Mouse (Mus musculus) neural tube, embryonic 11.5 days (tissue): Measurements from ENCODE around the gene Dnah17. TPM values are rescaled to one million over a fixed set of nuclear protein-coding genes. Genes with fewer than 3 reads are reported as not detected.

ENCODE experiments used
- ATAC-seq: fragments of 200-750 bp; cut with Nextera tagmentation; 2 replicates; pipeline ENCODE4 v1.8.0; 2017; ENCODE audit warnings: moderate number of reproducible peaks, mild to moderate bottlenecking, moderate TSS enrichment, moderate library complexity; ENCODE audit not compliant: insufficient read depth, low FRiP score, low TSS enrichment
- DNase-seq: peaks from one replicate; pipeline ENCODE4 v3.0.0-alpha.2; 2015; ENCODE audit warnings: low spot score
- H3K27ac ChIP-seq: fragments of 300-500 bp; sonication (generic); 2 replicates; pipeline ENCODE4 v1.5.1; 2014; ENCODE audit warnings: low read depth, mild to moderate bottlenecking, low read length
- H3K27me3 ChIP-seq: fragments of 300-500 bp; sonication (generic); 2 replicates; pipeline ENCODE4 v1.6.1; 2014; ENCODE audit warnings: mild to moderate bottlenecking, low read length, mixed read lengths; ENCODE audit not compliant: control insufficient read depth, insufficient read depth
- H3K36me3 ChIP-seq: fragments of 300-500 bp; sonication (generic); 2 replicates; pipeline ENCODE4 v1.6.1; 2014; ENCODE audit warnings: mild to moderate bottlenecking, low read length, moderate library complexity, mixed read lengths; ENCODE audit not compliant: control insufficient read depth, insufficient read depth
- H3K4me1 ChIP-seq: fragments of 300-500 bp; sonication (generic); 2 replicates; pipeline ENCODE4 v1.6.1; 2014; ENCODE audit warnings: low read length, mixed read lengths; ENCODE audit not compliant: control insufficient read depth, insufficient read depth
- H3K4me2 ChIP-seq: fragments of 300-500 bp; sonication (generic); 2 replicates; pipeline ENCODE4 v1.6.1; 2014; ENCODE audit warnings: low read depth, mild to moderate bottlenecking, moderate library complexity
- H3K4me3 ChIP-seq: fragments of 300-500 bp; sonication (generic); 2 replicates; pipeline ENCODE4 v1.5.1; 2014; ENCODE audit warnings: low read depth, low read length
- H3K9ac ChIP-seq: fragments of 300-500 bp; sonication (generic); 2 replicates; pipeline ENCODE4 v1.6.1; 2014; ENCODE audit warnings: mild to moderate bottlenecking, low read length
- H3K9me3 ChIP-seq: fragments of 300-500 bp; sonication (generic); 2 replicates; pipeline ENCODE4 v1.6.1; 2016; ENCODE audit warnings: low read length; ENCODE audit not compliant: control insufficient read depth
- WGBS: fragments of 180-500 bp; shearing (Covaris S2); extraction: QIAGEN DNeasy Blood & Tissue Kit; methylation state at CpG from one replicate; pipeline ENCODE4 v1.1.7; 2014; 5-methylcytosine and 5-hydroxymethylcytosine counted together
- polyA plus RNA-seq: library from polyadenylated mRNA; unstranded; fragments of >200 nt; fragmentation: Nextera tagmentation; extraction: Ambion mirVana; gene quantifications from 2 replicates; pipeline ENCODE4 v1.2.1, GENCODE M21; 2014

Gene Dnah17
- polyA plus RNA-seq, 1 experiment from 2014 or later, result 0.13 TPM

- H3K27ac ChIP-seq, result no peak overlapping the region
- no peak overlapping the region for H3K9ac ChIP-seq
- H3K4me1 ChIP-seq, result 0 out of 2 replicates have a peak, but pooled peaks cover 3% of the 10 kb centered on the region
- no peak overlapping the region for H3K4me3 ChIP-seq
- H3K27me3 ChIP-seq, result no peaks in the 10 kb centered on the region
- H3K9me3 ChIP-seq, result no peaks in the 10 kb centered on the region
- DNase-seq (no peak), ATAC-seq (no peak)
- H3K4me2 ChIP-seq, result no peak overlapping the region
- WGBS, result 40% methylated on average over 5 of the region's 5 CpGs
- no peaks in the 10 kb centered on the region for H3K36me3 ChIP-seq
These were observed 5.8 kb upstream of the Dnah17 start for GRCm38 (mm10) chr11:118136172-118136632.

GRCm38 (mm10) chr11:118135271-118135670 lies 4.8 kb upstream of the Dnah17 start:
- H3K27me3 ChIP-seq, result no peaks in the 10 kb centered on the region
- 58% methylated on average over 6 of the region's 6 CpGs for WGBS
- no peaks in the 10 kb centered on the region for H3K36me3 ChIP-seq
- H3K9ac ChIP-seq, result no peak overlapping the region
- H3K4me1 ChIP-seq, result 0 out of 2 replicates have a peak, but pooled peaks cover 3% of the 10 kb centered on the region
- no peak overlapping the region for H3K4me3 ChIP-seq
- no peak overlapping the region for H3K27ac ChIP-seq
- no peak for DNase-seq
- ATAC-seq, result no peak
- no peaks in the 10 kb centered on the region for H3K9me3 ChIP-seq
- no peak overlapping the region for H3K4me2 ChIP-seq

- ATAC-seq, result no peak
- peak; percentile 49 for DNase-seq
- Histone ChIP-seq H3K4me3 (no peak overlapping the region), H3K9me3 (no peaks in the 10 kb centered on the region), H3K4me1 (0 out of 2 replicates have a peak, but pooled peaks cover 3% of the 10 kb centered on the region), H3K27ac (no peak overlapping the region), H3K4me2 (no peak overlapping the region), H3K27me3 (no peaks in the 10 kb centered on the region), H3K36me3 (no peaks in the 10 kb centered on the region), H3K9ac (no peak overlapping the region)
- 32% methylated on average over 4 of the region's 4 CpGs for WGBS
These were observed 3.3 kb upstream of the Dnah17 start for GRCm38 (mm10) chr11:118133752-118134169.

GRCm38 (mm10) chr11:118133133-118133751 lies 2.8 kb upstream of the Dnah17 start:
- 45% methylated on average over 9 of the region's 9 CpGs for WGBS
- Histone ChIP-seq H3K4me1 (0 out of 2 replicates have a peak, but pooled peaks cover 3% of the 10 kb centered on the region), H3K27ac (no peak overlapping the region), H3K4me3 (no peak overlapping the region), H3K9ac (no peak overlapping the region), H3K27me3 (no peaks in the 10 kb centered on the region), H3K36me3 (no peaks in the 10 kb centered on the region), H3K9me3 (no peaks in the 10 kb centered on the region), H3K4me2 (0 out of 2 replicates have a peak overlapping the region, but pooled peaks have one; percentile 4)
- ATAC-seq, result no peak
- no peak for DNase-seq

GRCm38 (mm10) chr11:118132136-118132535 lies 1.7 kb upstream of the Dnah17 start:
- Histone ChIP-seq H3K4me3 (no peak overlapping the region), H3K27ac (no peak overlapping the region), H3K9ac (no peak overlapping the region), H3K27me3 (no peaks in the 10 kb centered on the region), H3K36me3 (no peaks in the 10 kb centered on the region), H3K9me3 (no peaks in the 10 kb centered on the region), H3K4me1 (0 out of 2 replicates have a peak, but pooled peaks cover 3% of the 10 kb centered on the region), H3K4me2 (no peak overlapping the region)
- ATAC-seq (no peak), DNase-seq (no peak)
- 88% methylated on average over 8 of the region's 8 CpGs for WGBS

- no peaks in the 10 kb centered on the region for H3K9me3 ChIP-seq
- no peak overlapping the region for H3K4me3 ChIP-seq
- H3K4me1 ChIP-seq, result 0 out of 2 replicates have a peak, but pooled peaks cover 3% of the 10 kb centered on the region
- no peaks in the 10 kb centered on the region for H3K36me3 ChIP-seq
- DNase-seq (no peak), ATAC-seq (no peak)
- 94% methylated on average over 2 of the region's 2 CpGs for WGBS
- no peaks in the 10 kb centered on the region for H3K27me3 ChIP-seq
- H3K9ac ChIP-seq, result no peak overlapping the region
- no peak overlapping the region for H3K4me2 ChIP-seq
- no peak overlapping the region for H3K27ac ChIP-seq
These were observed 622 bp downstream of the Dnah17 start for GRCm38 (mm10) chr11:118129812-118130211.

GRCm38 (mm10) chr11:118121592-118121991 lies 8.8 kb downstream of the Dnah17 start:
- no peak overlapping the region for H3K27ac ChIP-seq
- WGBS, result 88% methylated on average over 11 of the region's 11 CpGs
- ATAC-seq, result no peak

GRCm38 (mm10) chr11:118118777-118119176 lies 11.7 kb downstream of the Dnah17 start:
- Histone ChIP-seq H3K27me3 (no peaks in the 10 kb centered on the region), H3K9ac (no peak overlapping the region), H3K4me3 (no peak overlapping the region), H3K9me3 (no peaks in the 10 kb centered on the region), H3K36me3 (no peaks in the 10 kb centered on the region), H3K4me2 (no peak overlapping the region), H3K27ac (no peak overlapping the region), H3K4me1 (no peaks in the 10 kb centered on the region)
- no peak for ATAC-seq
- DNase-seq, result no peak
- 88% methylated on average over 8 of the region's 8 CpGs for WGBS

More at GRCm38 (mm10) chr11:118121592-118121991, 8.8 kb downstream of the Dnah17 start:
- H3K27me3 ChIP-seq, result no peaks in the 10 kb centered on the region
- H3K9ac ChIP-seq, result no peak overlapping the region
- H3K4me2 ChIP-seq, result no peak overlapping the region
- H3K9me3 ChIP-seq, result no peaks in the 10 kb centered on the region
- H3K36me3 ChIP-seq, result no peaks in the 10 kb centered on the region
- no peak for DNase-seq
- no peak overlapping the region for H3K4me3 ChIP-seq
- H3K4me1 ChIP-seq, result no peaks in the 10 kb centered on the region

- no peaks in the 10 kb centered on the region for H3K4me1 ChIP-seq
- DNase-seq (no peak), ATAC-seq (no peak)
- no peak overlapping the region for H3K27ac ChIP-seq
- no peak overlapping the region for H3K4me2 ChIP-seq
- H3K9ac ChIP-seq, result no peak overlapping the region
- no peaks in the 10 kb centered on the region for H3K36me3 ChIP-seq
- H3K4me3 ChIP-seq, result no peak overlapping the region
- H3K27me3 ChIP-seq, result no peaks in the 10 kb centered on the region
- WGBS, result 70% methylated on average over 8 of the region's 8 CpGs
- no peaks in the 10 kb centered on the region for H3K9me3 ChIP-seq
These were observed 15.8 kb downstream of the Dnah17 start for GRCm38 (mm10) chr11:118114581-118115110.
